ENCODE assay signal across 17 mouse cellular contexts in genomic region chr1:90342346-90342745, GRCm38 (mm10).
DNase-seq lines count a peak whose midpoint lies in the region; ATAC-seq and TF ChIP-seq lines count a peak whose summit lies in the region.
"Had no signal": no experiment of that assay in that cellular context is flagged by ENCODE, and none has a peak within 500 bp of the region (broad histone marks: within the 10 kb centered on the region; RNA-seq: fewer than 3 reads in every experiment).

No protein-coding gene starts in this region.

- DNase-seq in hindbrain, postnatal 0 days (ENCODE audit: low spot score), result peak; percentile 66
- DNase-seq in hindbrain, embryonic 14.5 days (ENCODE audit: low spot score), result no peak
- DNase-seq in midbrain, embryonic 10.5 days (ENCODE audit: low spot score), result peak; percentile 23
- no peak for DNase-seq in embryonic facial prominence, embryonic 10.5 days (ENCODE audit: low spot score)
- peak; percentile 4 for DNase-seq in retina, adult 2 months (ENCODE audit: low read depth, low spot score)
- DNase-seq in layer of hippocampus, postnatal 14 days (ENCODE audit: low spot score in 2 of 2), result no peak
- DNase-seq: adrenal gland, adult 8-10 months; cerebellum, adult 8-10 months; kidney, adult 2 months; liver, postnatal 0 days had no signal

- no peak for ATAC-seq in hindbrain, postnatal 0 days
- no peak; the same call in 1 of the 2 replicates for ATAC-seq in hindbrain, embryonic 14.5 days (ENCODE audit: low FRiP score)
- no peak; the same call in 1 of the 2 replicates for ATAC-seq in midbrain, embryonic 13.5 days
- ATAC-seq: activated CD4-positive, CD25-positive, alpha-beta regulatory T cell, adult 4 months; liver, postnatal 0 days; lung, postnatal 0 days had no signal

- H3K27ac ChIP-seq in hindbrain, postnatal 0 days, result no peak overlapping the region
- no peak overlapping the region for H3K27ac ChIP-seq in hindbrain, embryonic 14.5 days
- H3K27ac ChIP-seq in midbrain, embryonic 10.5 days (replicated peaks), result peak overlapping the region; percentile 49; the same call in 1 of the 2 replicates
- H3K27ac ChIP-seq in midbrain, embryonic 13.5 days, result no peak overlapping the region
- H3K27ac ChIP-seq in embryonic facial prominence, embryonic 10.5 days (replicated peaks), result peak overlapping the region; percentile 48; the same call in 1 of the 2 replicates
- H3K27ac ChIP-seq: limb, embryonic 12.5 days; macrophage; stomach, postnatal 0 days had no signal

- no peak overlapping the region for H3K4me2 ChIP-seq in hindbrain, postnatal 0 days (ENCODE audit: low read depth, low read length)
- H3K4me2 ChIP-seq in hindbrain, embryonic 14.5 days (replicated peaks), result no peak overlapping the region
- H3K4me2 ChIP-seq in midbrain, embryonic 13.5 days (replicated peaks), result no peak overlapping the region
- H3K4me2 ChIP-seq: limb, embryonic 12.5 days; liver, embryonic 11.5 days had no signal

- H3K4me3 ChIP-seq in hindbrain, postnatal 0 days (ENCODE audit: low read length), result no peak overlapping the region
- H3K4me3 ChIP-seq in hindbrain, embryonic 14.5 days (replicated peaks; ENCODE audit: low read length), result no peak overlapping the region
- no peak overlapping the region for H3K4me3 ChIP-seq in midbrain, embryonic 10.5 days
- H3K4me3 ChIP-seq in midbrain, embryonic 13.5 days (replicated peaks), result no peak overlapping the region
- no peak overlapping the region for H3K4me3 ChIP-seq in embryonic facial prominence, embryonic 10.5 days
- H3K4me3 ChIP-seq: limb, embryonic 12.5 days had no signal

- 0 out of 2 replicates have a peak, but pooled peaks cover 4% of the 10 kb centered on the region for H3K4me1 ChIP-seq in hindbrain, postnatal 0 days (ENCODE audit: insufficient read depth, low read length)
- H3K4me1 ChIP-seq in hindbrain, embryonic 14.5 days (replicated peaks; ENCODE audit: control insufficient read depth, insufficient read depth, low read length), result no peaks in the 10 kb centered on the region
- peaks cover 30% of the 10 kb centered on the region for H3K4me1 ChIP-seq in midbrain, embryonic 10.5 days
- H3K4me1 ChIP-seq in midbrain, embryonic 13.5 days (replicated peaks), result peaks cover 5% of the 10 kb centered on the region; the same call in 1 of the 2 replicates
- H3K4me1 ChIP-seq in embryonic facial prominence, embryonic 10.5 days, result peaks cover 42% of the 10 kb centered on the region

- 13% methylated on average over 1 of the region's 1 CpGs for WGBS in hindbrain, postnatal 0 days
- WGBS in hindbrain, embryonic 14.5 days, result 8% methylated on average over 1 of the region's 1 CpGs
- WGBS in midbrain, embryonic 10.5 days, result 18% methylated on average over 1 of the region's 1 CpGs
- WGBS in midbrain, embryonic 13.5 days, result 19% methylated on average over 1 of the region's 1 CpGs
- 21% methylated on average over 1 of the region's 1 CpGs for WGBS in embryonic facial prominence, embryonic 10.5 days

- no peaks in the 10 kb centered on the region for H3K27me3 ChIP-seq in hindbrain, postnatal 0 days (ENCODE audit: insufficient read depth, low read length)
- no peaks in the 10 kb centered on the region for H3K27me3 ChIP-seq in hindbrain, embryonic 14.5 days (ENCODE audit: control insufficient read depth, insufficient read depth, low read length)
- peaks cover 65% of the 10 kb centered on the region for H3K27me3 ChIP-seq in midbrain, embryonic 10.5 days (ENCODE audit: low read depth, poor library complexity, severe bottlenecking)
- H3K27me3 ChIP-seq in midbrain, embryonic 13.5 days, result peaks cover 3% of the 10 kb centered on the region; the same call in 1 of the 2 replicates
- H3K27me3 ChIP-seq in embryonic facial prominence, embryonic 10.5 days (replicated peaks; ENCODE audit: low read depth, poor library complexity, severe bottlenecking), result peaks cover 13% of the 10 kb centered on the region

- no peaks in the 10 kb centered on the region for H3K36me3 ChIP-seq in hindbrain, postnatal 0 days (ENCODE audit: insufficient read depth, low read length)
- no peaks in the 10 kb centered on the region for H3K36me3 ChIP-seq in hindbrain, embryonic 14.5 days (replicated peaks; ENCODE audit: control insufficient read depth, insufficient read depth)
- no peaks in the 10 kb centered on the region for H3K36me3 ChIP-seq in midbrain, embryonic 10.5 days
- no peaks in the 10 kb centered on the region for H3K36me3 ChIP-seq in midbrain, embryonic 13.5 days
- H3K36me3 ChIP-seq in embryonic facial prominence, embryonic 10.5 days (replicated peaks), result no peaks in the 10 kb centered on the region
- H3K36me3 ChIP-seq: limb, embryonic 12.5 days had no signal

- no peaks in the 10 kb centered on the region for H3K9me3 ChIP-seq in hindbrain, postnatal 0 days (ENCODE audit: low read length)
- H3K9me3 ChIP-seq in hindbrain, embryonic 14.5 days (ENCODE audit: control insufficient read depth, low read length), result no peaks in the 10 kb centered on the region
- H3K9me3 ChIP-seq in midbrain, embryonic 10.5 days (replicated peaks), result no peaks in the 10 kb centered on the region
- no peaks in the 10 kb centered on the region; the same call in 1 of the 2 replicates for H3K9me3 ChIP-seq in midbrain, embryonic 13.5 days
- no peaks in the 10 kb centered on the region for H3K9me3 ChIP-seq in embryonic facial prominence, embryonic 10.5 days
- H3K9me3 ChIP-seq: limb, embryonic 12.5 days had no signal

- no peak for TF ChIP-seq CTCF in hindbrain, postnatal 0 days (IDR thresholded peaks at IDR 0.05; ENCODE audit: low read depth)

- H3K9ac ChIP-seq in hindbrain, postnatal 0 days (replicated peaks; ENCODE audit: low read length), result no peak overlapping the region
- no peak overlapping the region for H3K9ac ChIP-seq in hindbrain, embryonic 14.5 days
- no peak overlapping the region for H3K9ac ChIP-seq in midbrain, embryonic 13.5 days (replicated peaks)
- H3K9ac ChIP-seq: limb, embryonic 12.5 days; liver, postnatal 0 days had no signal

Comparison
In these comparisons a context has a peak if more than half of its experiments do, and no peak if none do; other contexts are left out.
1. DNase-seq: peak in hindbrain, postnatal 0 days (single experiment), midbrain, embryonic 10.5 days (single experiment) and retina, adult 2 months (single experiment); none in hindbrain, embryonic 14.5 days (single experiment), embryonic facial prominence, embryonic 10.5 days (single experiment) and layer of hippocampus, postnatal 14 days (0 of 2).
2. H3K27ac ChIP-seq: peak in midbrain, embryonic 10.5 days (single experiment) and embryonic facial prominence, embryonic 10.5 days (single experiment); none in hindbrain, postnatal 0 days (single experiment), hindbrain, embryonic 14.5 days (single experiment) and midbrain, embryonic 13.5 days (single experiment).